Mouse (Mus musculus) spleen, adult 18-20 months (tissue): ENCODE measurements around the gene Kdsr.

ENCODE experiments used
- DNase-seq, 2 experiments: peaks; one replicate each; pipeline ENCODE4 v3.0.0; 2022; ENCODE audit warnings: mixed read lengths in 2 of 2

Kdsr gene

GRCm38 (mm10) chr1:106759572-106760435, at the start of gene Kdsr:
TSS of gene Kdsr (minus strand) at chr1:106759727.
- peak; percentile 91 to 93 for DNase-seq

GRCm38 (mm10) chr1:106799931-106800330, 40.4 kb upstream of the Kdsr start:
- no peak for DNase-seq

GRCm38 (mm10) chr1:106799406-106799805, 39.9 kb upstream of the Kdsr start:
- DNase-seq: no peak

GRCm38 (mm10) chr1:106796987-106797779, 37.7 kb upstream of the Kdsr start:
- no peak for DNase-seq

- peak; percentile 83 to 84 for DNase-seq
These were observed 37.0 kb upstream of the Kdsr start, which contains the start of gene Vps4b for GRCm38 (mm10) chr1:106796542-106796924. TSS of gene Vps4b (minus strand) at chr1:106796728.

GRCm38 (mm10) chr1:106795634-106796541, 36.4 kb upstream of the Kdsr start:
- DNase-seq: no peak

- no peak for DNase-seq
These were observed 15.4 kb upstream of the Kdsr start for GRCm38 (mm10) chr1:106774896-106775295.

GRCm38 (mm10) chr1:106774092-106774491, 14.6 kb upstream of the Kdsr start:
- DNase-seq: no peak

- DNase-seq: no peak
These were observed 9.2 kb upstream of the Kdsr start for GRCm38 (mm10) chr1:106768773-106769172.

- no peak for DNase-seq
These were observed 6.2 kb upstream of the Kdsr start for GRCm38 (mm10) chr1:106765771-106766170.

- DNase-seq: no peak
These were observed 5.3 kb upstream of the Kdsr start for GRCm38 (mm10) chr1:106764846-106765245.

GRCm38 (mm10) chr1:106764281-106764680, 4.8 kb upstream of the Kdsr start:
- no peak for DNase-seq

- DNase-seq: no peak
These were observed 1.2 kb upstream of the Kdsr start for GRCm38 (mm10) chr1:106760750-106761149.

GRCm38 (mm10) chr1:106758734-106759571, 574 bp downstream of the Kdsr start:
- peak in 1 of 2 experiments; percentile 28 for DNase-seq

GRCm38 (mm10) chr1:106756633-106757032, 2.9 kb downstream of the Kdsr start:
- no peak for DNase-seq

- DNase-seq: no peak
These were observed 7.5 kb downstream of the Kdsr start for GRCm38 (mm10) chr1:106752013-106752412.

- DNase-seq: no peak
These were observed 8.9 kb downstream of the Kdsr start for GRCm38 (mm10) chr1:106750656-106751055.

GRCm38 (mm10) chr1:106748555-106749315, 10.8 kb downstream of the Kdsr start:
- DNase-seq: no peak

- DNase-seq: no peak
These were observed 16.5 kb downstream of the Kdsr start for GRCm38 (mm10) chr1:106742980-106743379.

- DNase-seq: no peak
These were observed 18.8 kb downstream of the Kdsr start for GRCm38 (mm10) chr1:106740735-106741134.

- no peak for DNase-seq
These were observed 19.7 kb downstream of the Kdsr start for GRCm38 (mm10) chr1:106739810-106740209.
